Comparison of ENCODE assay signal across 15 mouse cellular contexts in the genomic region with DNA sequence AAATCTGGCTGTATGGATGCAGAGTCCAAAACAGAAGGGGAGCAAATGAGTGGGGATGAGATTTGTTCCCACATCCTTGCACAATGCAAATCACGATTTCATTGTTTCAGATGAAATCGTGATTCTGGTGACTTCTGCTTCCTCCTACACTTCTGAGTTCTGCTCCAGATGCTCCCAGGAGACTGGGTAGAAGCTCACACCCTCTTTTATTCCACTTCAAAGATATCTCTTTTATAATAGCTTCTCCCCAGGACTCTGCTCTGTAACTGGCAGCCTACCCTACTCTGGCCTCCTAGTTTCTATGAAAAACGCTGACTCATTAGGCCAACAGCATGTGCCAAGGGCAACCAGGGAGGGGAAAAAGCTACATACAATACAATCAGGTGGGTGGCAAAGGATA. TPM values are rescaled to one million over a fixed set of nuclear protein-coding genes. Genes with fewer than 3 reads are reported as not detected.
DNase-seq lines count a peak whose midpoint lies in the region; ATAC-seq lines count a peak whose summit lies in the region.
"Had no signal": no experiment of that assay in that cellular context is flagged by ENCODE, and none has a peak within 500 bp of the region (broad histone marks: within the 10 kb centered on the region; RNA-seq: fewer than 3 reads in every experiment).

No protein-coding gene starts in this region.

- peak; percentile 36 for DNase-seq in kidney, adult 11 months
- no peak for DNase-seq in kidney, postnatal 10 days
- peak; percentile 28 for DNase-seq in right cerebral cortex, postnatal 25 days
- DNase-seq in right cerebral cortex, postnatal 4 days = no peak
- DNase-seq in layer of hippocampus, adult 8-10 months (ENCODE audit: low spot score in 2 of 2) = peak; percentile 10 to 25
- DNase-seq in lung, postnatal 36 days = no peak
- no peak for DNase-seq in lung, postnatal 25 days (ENCODE audit: low spot score)
- DNase-seq: midbrain, embryonic 14.5 days had no signal

- H3K4me1 ChIP-seq in neural tube, embryonic 15.5 days = no peaks in the 10 kb centered on the region
- H3K4me1 ChIP-seq: forebrain, embryonic 10.5 days had no signal

- no peak for ATAC-seq in neural tube, embryonic 15.5 days (ENCODE audit: low FRiP score)
- ATAC-seq: CD4-positive, CD25-positive, alpha-beta regulatory T cell, adult 4 months had no signal

- 93% methylated on average over 3 of the region's 3 CpGs for WGBS in neural tube, embryonic 15.5 days

- no peak overlapping the region for H3K4me2 ChIP-seq in neural tube, embryonic 15.5 days
- H3K4me2 ChIP-seq: lung, embryonic 14.5 days had no signal

- H3K4me3 ChIP-seq in neural tube, embryonic 15.5 days (replicated peaks) = no peak overlapping the region
- H3K4me3 ChIP-seq: forebrain, embryonic 10.5 days had no signal

- H3K27me3 ChIP-seq in neural tube, embryonic 15.5 days (replicated peaks) = no peaks in the 10 kb centered on the region

- H3K9ac ChIP-seq in neural tube, embryonic 15.5 days (replicated peaks) = no peak overlapping the region
- H3K9ac ChIP-seq: lung, embryonic 14.5 days had no signal

- no peaks in the 10 kb centered on the region for H3K9me3 ChIP-seq in neural tube, embryonic 15.5 days (replicated peaks)
- H3K9me3 ChIP-seq: forebrain, embryonic 10.5 days had no signal

- no peak overlapping the region for H3K27ac ChIP-seq in neural tube, embryonic 15.5 days (replicated peaks)
- H3K27ac ChIP-seq: forebrain, embryonic 10.5 days had no signal

- no peaks in the 10 kb centered on the region for H3K36me3 ChIP-seq in neural tube, embryonic 15.5 days
- H3K36me3 ChIP-seq: forebrain, embryonic 10.5 days had no signal

RNA-seq across cellular contexts. Expression of gene Ces1f, which starts 6.2 kb away (rescaled TPM):
- not detected for total RNA-seq in layer of hippocampus, adult 8-10 months (2022)
- polyA plus RNA-seq in neural tube, embryonic 15.5 days (2015; fragmentation: Nextera tagmentation; extraction: Ambion mirVana) = 0.28 TPM in 1 of 2 replicates, not detected in the other
- total RNA-seq: hematopoietic stem cell, adult 5-6 weeks had no signal
- polyA plus RNA-seq: CD4-positive, CD25-positive, alpha-beta regulatory T cell, adult 4 months; forebrain, embryonic 10.5 days; midbrain, embryonic 14.5 days; neural tube, embryonic 14.5 days had no signal

RNA-seq across cellular contexts. Expression of gene Ces1e, which starts 43.9 kb away (rescaled TPM):
- not detected for total RNA-seq in layer of hippocampus, adult 8-10 months (2022)
- polyA plus RNA-seq in neural tube, embryonic 15.5 days (2015; fragmentation: Nextera tagmentation; extraction: Ambion mirVana) = not detected in 2 replicates
- total RNA-seq: hematopoietic stem cell, adult 5-6 weeks; left cerebral cortex, adult 8-10 months had no signal
- polyA plus RNA-seq: CD4-positive, CD25-positive, alpha-beta regulatory T cell, adult 4 months; forebrain, embryonic 10.5 days; midbrain, embryonic 14.5 days; neural tube, embryonic 14.5 days had no signal

Comparison
In these comparisons a context has a peak if more than half of its experiments do, and no peak if none do; other contexts are left out.
1. DNase-seq: peak in kidney, adult 11 months (single experiment), right cerebral cortex, postnatal 25 days (single experiment) and layer of hippocampus, adult 8-10 months (2 of 2); none in kidney, postnatal 10 days (single experiment), right cerebral cortex, postnatal 4 days (single experiment), lung, postnatal 36 days (single experiment) and lung, postnatal 25 days (single experiment).